Mouse (Mus musculus) lung, postnatal 0 days (tissue): ENCODE measurements at regions not wholly inside any gene's neighbourhood (a gene's known extent, or its start where the extent isn't known, plus 50 kb on each side); places are given as distances from the start of the nearest gene placed in this dataset.

Source experiments
- CTCF ChIP-seq: IDR thresholded peaks from 2 replicates; pipeline ENCODE4 v1.5.1; 2016; ENCODE audit warnings: antibody characterized with exemption, mild to moderate bottlenecking
- EP300 ChIP-seq: IDR thresholded peaks from 2 replicates; pipeline ENCODE4 v1.6.1; 2016; ENCODE audit warnings: antibody characterized with exemption, mild to moderate bottlenecking, control low read depth

DNA sequence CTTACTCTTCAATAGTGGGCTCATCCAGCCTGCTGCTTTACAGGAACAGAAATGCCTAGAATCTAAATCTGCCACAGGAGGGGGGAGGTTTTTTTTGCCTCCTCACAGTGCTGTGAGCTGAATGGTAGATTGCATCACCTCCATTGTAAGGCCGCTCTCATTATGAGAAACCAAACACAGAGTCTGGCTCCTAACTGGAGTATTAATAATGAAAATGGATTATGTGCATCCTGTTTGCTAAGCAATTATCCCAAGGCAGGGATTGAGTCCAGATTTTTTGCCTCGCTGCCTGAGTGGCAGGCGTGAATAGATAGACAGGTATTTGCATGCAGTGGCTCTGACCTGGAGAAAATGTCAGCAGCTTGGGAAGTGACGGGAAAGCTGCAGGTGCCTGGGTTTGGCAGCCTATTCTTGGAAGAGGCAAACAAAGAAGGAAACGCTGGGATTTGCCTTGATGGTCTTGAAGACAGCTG lies 137.6 kb upstream of the Smarca2 start:
- TF ChIP-seq CTCF (no peak), EP300 (no peak)
